Mouse (Mus musculus) T-helper 2 cell (primary cell): Measurements from ENCODE around the gene Tmem237.

Experiments
- in situ Hi-C: fragments of 300-600 bp; cut with MboI, MseI; formaldehyde crosslinking; loops from one replicate; pipeline ENCODE4 v1.15.1; 2025; ENCODE audit warnings: high pct_unique_total_duplicates

Gene Tmem237

DNA sequence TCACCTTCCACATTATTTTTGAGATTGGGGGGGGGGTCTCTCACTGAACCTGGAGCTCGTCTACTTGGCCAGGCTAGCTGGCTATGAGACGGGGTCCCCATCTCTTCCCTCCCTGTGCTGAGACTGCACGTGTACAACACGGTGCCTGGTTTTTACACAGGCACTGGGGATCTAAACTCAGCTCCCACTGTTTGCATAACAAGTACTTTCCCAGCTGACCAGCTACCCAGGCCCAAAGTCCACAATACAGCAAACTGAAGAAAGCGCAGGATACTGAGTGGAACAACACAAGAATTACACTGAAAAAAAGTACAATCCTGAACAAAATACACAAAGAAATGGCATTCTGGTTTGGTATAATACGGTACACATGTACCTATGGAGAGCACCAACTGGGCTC lies 18.1 kb downstream of the Tmem237 start:
- in situ Hi-C loops = no loop called here

DNA sequence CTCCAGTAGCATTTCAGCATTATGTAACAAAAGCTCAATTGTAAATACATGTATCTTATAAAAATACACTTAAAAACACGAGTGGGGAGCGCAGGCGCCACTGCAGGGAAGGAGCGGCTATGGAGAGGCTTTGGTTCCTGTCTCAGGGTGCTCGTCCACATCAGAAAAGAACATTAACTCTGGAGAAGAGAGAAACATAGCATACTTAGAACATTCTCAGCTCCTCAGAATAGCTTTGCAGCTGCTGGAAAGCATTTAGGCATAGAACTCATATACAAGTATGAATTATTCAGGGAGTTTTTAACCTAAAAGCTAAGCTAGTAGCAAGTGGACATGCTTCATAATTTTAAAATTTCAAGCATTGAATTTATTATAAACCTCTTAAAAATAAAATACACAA lies 19.2 kb downstream of the Tmem237 start:
- in situ Hi-C loops = no loop called here

DNA sequence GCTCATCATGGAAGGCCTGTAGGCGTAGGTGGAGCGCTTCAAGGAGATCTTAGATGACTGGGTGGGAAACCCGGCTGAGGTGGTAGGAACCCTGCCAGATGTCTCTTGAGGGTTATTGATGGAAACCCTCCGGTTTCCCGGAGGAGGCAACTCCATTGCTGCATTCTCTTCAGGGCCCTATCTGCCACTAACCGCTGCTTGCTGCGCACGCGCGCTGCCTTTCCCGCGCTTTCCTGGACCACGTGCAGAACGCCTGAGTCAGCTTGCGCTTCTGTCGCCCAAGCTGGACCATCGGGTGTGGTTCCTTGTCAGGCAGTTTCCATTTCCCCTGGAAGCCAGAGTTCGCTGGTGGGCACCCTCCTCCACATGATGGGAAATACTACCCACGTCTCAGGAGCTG lies 25.5 kb downstream of the Tmem237 start, which contains the start of gene C2cd6:
Gene C2cd6 (minus strand): TSS at position 196 of the 400 bp plus-strand sequence.
- in situ Hi-C loops = no loop called here

DNA sequence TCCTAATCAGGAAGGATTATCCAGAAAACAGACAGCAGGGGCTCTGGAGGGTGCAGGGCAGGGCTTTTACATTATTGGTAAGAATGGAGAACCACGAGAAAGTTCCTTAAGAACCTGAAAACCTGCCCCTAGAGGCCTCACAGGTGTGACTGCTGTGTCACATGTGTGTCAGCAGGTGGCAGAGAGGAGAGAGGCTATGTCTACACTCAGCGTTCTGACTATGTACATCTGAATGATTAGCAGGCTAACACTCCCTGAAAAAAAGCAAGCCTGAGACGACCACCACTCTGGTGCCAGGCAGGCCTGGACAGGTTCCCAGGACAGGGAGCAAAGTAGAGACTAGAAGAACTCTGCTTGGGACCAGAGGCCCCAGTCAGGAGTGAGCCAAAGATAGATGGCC lies 49.3 kb downstream of the Tmem237 start:
- in situ Hi-C loops = no loop called here

DNA sequence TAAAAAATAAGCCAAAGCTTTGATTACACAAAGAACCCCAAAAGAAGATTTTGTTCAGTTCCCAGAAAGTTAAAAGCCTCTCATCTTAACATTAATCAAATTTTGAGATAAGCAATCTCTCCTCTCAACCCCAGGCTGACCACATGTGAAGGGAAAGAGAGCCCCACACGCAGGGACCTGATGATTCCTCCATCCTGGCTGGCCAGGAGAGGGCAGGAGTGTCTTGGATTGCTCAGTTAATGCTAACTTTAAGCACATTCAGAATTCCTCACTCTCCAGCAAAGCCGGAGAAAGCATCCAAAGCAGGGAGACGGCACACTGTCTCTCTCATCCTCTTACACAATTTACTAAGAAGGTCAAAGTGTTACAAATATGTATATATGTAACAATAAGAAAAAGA lies 52.2 kb downstream of the Tmem237 start:
- in situ Hi-C loops = no loop called here

DNA sequence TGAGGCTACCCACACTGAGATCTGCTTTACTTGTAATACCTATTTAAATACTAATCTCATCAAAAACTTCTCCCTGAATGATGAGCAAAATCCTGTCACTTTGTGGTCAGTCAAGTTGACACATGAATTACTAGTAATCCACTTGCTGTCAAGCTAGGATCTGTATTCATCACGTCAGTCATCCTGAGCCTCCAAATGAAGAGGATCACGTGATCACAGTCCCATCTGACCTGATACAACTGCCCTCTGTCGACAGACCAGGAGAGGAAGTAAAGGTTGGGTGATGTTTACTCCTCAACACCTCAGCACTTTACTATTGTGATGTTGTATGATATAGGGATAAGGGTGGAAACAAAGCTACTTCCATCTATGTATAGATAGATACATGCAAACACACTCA lies 56.5 kb downstream of the Tmem237 start:
- in situ Hi-C loops = no loop called here

DNA sequence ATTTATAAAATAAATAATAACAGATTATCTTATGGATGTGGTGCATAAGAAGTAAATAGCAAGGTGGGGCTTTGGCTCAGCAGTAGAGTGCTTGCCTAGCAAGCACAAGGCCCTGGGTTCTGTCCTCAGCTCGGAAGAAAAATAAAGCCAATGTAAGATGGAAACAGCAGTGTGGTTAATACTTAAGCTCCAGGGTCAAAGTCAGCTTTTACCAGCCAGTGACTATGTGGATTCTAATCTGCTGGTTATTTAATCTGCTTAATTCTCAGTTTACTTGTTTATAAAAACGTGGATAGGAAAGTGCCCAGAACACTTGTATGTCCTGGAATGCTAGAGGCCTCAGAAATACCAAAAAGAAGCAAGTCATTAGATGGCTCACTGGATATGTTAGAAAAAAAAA lies 63.3 kb downstream of the Tmem237 start:
- in situ Hi-C loops = no loop called here

DNA sequence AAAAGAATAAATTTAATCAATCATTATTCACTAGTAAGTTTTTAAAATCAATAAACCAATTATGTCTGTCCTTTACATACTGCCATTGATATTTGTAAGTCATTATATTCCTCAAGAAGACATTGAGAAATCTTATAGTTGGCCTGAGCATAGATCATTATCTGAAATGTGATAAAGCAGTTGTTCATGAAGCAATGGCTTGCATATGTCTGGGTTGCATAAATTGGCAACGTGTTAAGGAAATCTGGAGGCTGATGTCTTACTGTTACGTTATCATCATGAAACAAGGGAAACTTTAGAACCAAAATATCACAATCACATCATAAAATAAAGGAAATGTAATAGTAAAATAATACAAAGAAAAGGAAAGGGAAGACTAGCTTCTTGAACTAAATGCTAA lies 68.9 kb downstream of the Tmem237 start:
- in situ Hi-C loops = no loop called here
